Mouse (Mus musculus) neutrophil, adult 5-6 weeks (primary cell): ENCODE measurements around the gene Rcan2. TPM values are rescaled to one million over a fixed set of nuclear protein-coding genes. Genes with fewer than 3 reads are reported as not detected.

Experiments
- ATAC-seq: fragments of 151-379, 151-347 bp; 2 replicates; pipeline ENCODE4 v1.8.0; 2017; ENCODE audit warnings: mild to moderate bottlenecking, moderate TSS enrichment; ENCODE audit not compliant: insufficient number of reproducible peaks, poor library complexity, low FRiP score, severe bottlenecking; ENCODE audit errors: extremely low read depth
- total RNA-seq: library from RNA; stranded (forward); fragments of 200-1000 nt; gene quantifications from 2 replicates; pipeline ENCODE4 v1.2.3, GENCODE M21; 2017

The Rcan2 gene
- total RNA-seq, 1 experiment from 2014 or later = not detected

- ATAC-seq = no peak
These were observed 99.0 kb downstream of the Rcan2 start for GRCm38 (mm10) chr17:43900133-43900532.

GRCm38 (mm10) chr17:43901474-43901873 lies 100.3 kb downstream of the Rcan2 start:
- ATAC-seq = no peak

GRCm38 (mm10) chr17:43903807-43904771 lies 102.9 kb downstream of the Rcan2 start:
- ATAC-seq = no peak

- ATAC-seq = no peak
These were observed 103.7 kb downstream of the Rcan2 start for GRCm38 (mm10) chr17:43904896-43905295.

GRCm38 (mm10) chr17:43906728-43907127 lies 105.6 kb downstream of the Rcan2 start:
- no peak for ATAC-seq

GRCm38 (mm10) chr17:43916128-43916527 lies 115.0 kb downstream of the Rcan2 start:
- no peak for ATAC-seq

- ATAC-seq = no peak
These were observed 116.0 kb downstream of the Rcan2 start for GRCm38 (mm10) chr17:43917143-43917542.

- ATAC-seq = no peak
These were observed 128.7 kb downstream of the Rcan2 start for GRCm38 (mm10) chr17:43929856-43930255.

GRCm38 (mm10) chr17:43931731-43932130 lies 130.6 kb downstream of the Rcan2 start:
- ATAC-seq = no peak

- ATAC-seq = no peak
These were observed 132.9 kb downstream of the Rcan2 start for GRCm38 (mm10) chr17:43934056-43934455.

- no peak for ATAC-seq
These were observed 151.1 kb downstream of the Rcan2 start for GRCm38 (mm10) chr17:43952219-43952618.

- ATAC-seq = no peak
These were observed 151.7 kb downstream of the Rcan2 start for GRCm38 (mm10) chr17:43952661-43953534.

- ATAC-seq = no peak
These were observed 152.4 kb downstream of the Rcan2 start for GRCm38 (mm10) chr17:43953535-43953918.

GRCm38 (mm10) chr17:43959797-43960196 lies 158.6 kb downstream of the Rcan2 start:
- ATAC-seq = no peak

- ATAC-seq = no peak
These were observed 168.8 kb downstream of the Rcan2 start for GRCm38 (mm10) chr17:43969943-43970342.

- ATAC-seq = no peak
These were observed 176.4 kb downstream of the Rcan2 start for GRCm38 (mm10) chr17:43977572-43977971.

GRCm38 (mm10) chr17:43979925-43980324 lies 178.8 kb downstream of the Rcan2 start:
- ATAC-seq = no peak

GRCm38 (mm10) chr17:43982505-43982904 lies 181.4 kb downstream of the Rcan2 start:
- no peak for ATAC-seq

GRCm38 (mm10) chr17:43989334-43989945 lies 188.3 kb downstream of the Rcan2 start:
- no peak for ATAC-seq
